Mouse (Mus musculus) heart, postnatal 14 days (tissue): Measurements from ENCODE around the gene Lrrc57. TPM values are rescaled to one million over a fixed set of nuclear protein-coding genes. Genes with fewer than 3 reads are reported as not detected.

ENCODE experiments used
- DNase-seq, 2 experiments: peaks; one replicate each; pipeline ENCODE4 v3.0.0; 2021 to 2022
- intact Hi-C: fragments of 180-260 bp; cut with DNase I; formaldehyde crosslinking; loops from one replicate; pipeline ENCODE4 v1.15.1; 2025
- long read RNA-seq, 2 experiments: library from polyadenylated mRNA; stranded (forward); transcript quantifications; one replicate each; pipeline ENCODE4 v2.0.0; 2021
- total RNA-seq, 2 experiments: library from RNA; stranded (reverse); gene quantifications; 2 replicates each; pipeline ENCODE4 v1.2.3; 2021

Lrrc57 gene
- total RNA-seq = 10 to 100 TPM; 13.3 to 13.6 TPM
- long read RNA-seq, experiment 1, transcript Lrrc57-202 (6 exons, 1,962 nt) = major isoform, 5 of 34 reads
- long read RNA-seq, experiment 1, transcript Lrrc57-204 (6 exons, 1,961 nt) = major isoform, 5 of 34 reads
- long read RNA-seq, experiment 1, partial matches to known transcripts = 1 of 34 reads
- long read RNA-seq, experiment 1, other reads (novel, unspliced or antisense) = 21 of 34 reads
- long read RNA-seq, experiment 2, transcript Lrrc57-204 (6 exons, 1,961 nt) = major isoform, 6 of 24 reads
- long read RNA-seq, experiment 2, transcript Lrrc57-202 (6 exons, 1,962 nt) = major isoform, 6 of 24 reads
- long read RNA-seq, experiment 2, partial matches to known transcripts = 0 of 24 reads
- long read RNA-seq, experiment 2, other reads (novel, unspliced or antisense) = 10 of 24 reads

DNA sequence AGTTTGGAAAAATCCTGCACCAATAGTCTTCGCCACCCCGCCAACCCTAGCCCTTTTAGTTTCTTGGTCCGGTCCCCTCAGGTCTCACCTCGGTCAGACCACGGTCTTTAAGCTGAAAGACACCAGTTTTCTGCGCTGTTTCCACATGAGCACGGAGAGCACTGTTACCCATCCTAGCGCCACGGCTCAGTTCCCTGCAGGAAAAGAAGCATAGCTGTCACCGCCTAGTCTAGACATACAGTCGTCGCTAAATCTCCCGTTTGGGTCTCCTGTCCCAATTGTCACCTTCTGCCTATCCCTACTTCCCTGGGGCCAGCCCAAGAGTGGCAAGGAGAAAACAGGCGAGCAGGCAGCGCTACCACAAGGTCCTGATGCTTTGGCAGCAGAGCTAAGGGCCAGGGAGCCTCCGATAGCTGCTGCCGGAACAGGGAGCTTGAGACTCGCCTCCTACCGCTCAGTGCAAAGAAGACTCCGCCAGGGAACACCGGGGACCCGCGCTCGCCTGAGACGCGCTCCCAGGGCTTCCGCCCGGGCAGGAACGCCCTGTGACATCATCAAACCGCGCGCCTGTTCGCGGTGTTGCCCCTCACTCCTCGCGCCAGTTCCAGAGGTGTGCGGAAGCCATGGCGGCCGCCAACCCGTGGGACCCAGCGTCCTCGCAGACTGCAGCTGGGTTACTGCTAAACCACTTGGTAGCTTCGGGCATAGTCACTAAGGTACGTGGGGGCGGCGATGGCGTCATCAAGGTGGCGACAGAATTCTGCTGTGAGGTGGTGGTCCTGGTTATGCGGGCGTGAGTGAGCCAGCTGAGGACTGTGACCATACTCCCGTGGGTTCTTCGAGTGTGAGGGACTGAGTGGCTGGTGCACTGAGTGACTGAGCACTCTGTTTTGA is at the start of gene Lrrc57, which contains the start of gene Haus2:
Lrrc57 (minus strand) TSS at position 691 of the 894 bp plus-strand sequence.
Haus2 (plus strand) TSS at position 554 of the 894 bp plus-strand sequence.
- peak; percentile 91 to 96 for DNase-seq
- intact Hi-C loops = loop anchor here (2.0 to 5.0 kb wide), 4 partner anchors 44 to 132 kb away; no protein-coding TSS in a partner anchor

DNA sequence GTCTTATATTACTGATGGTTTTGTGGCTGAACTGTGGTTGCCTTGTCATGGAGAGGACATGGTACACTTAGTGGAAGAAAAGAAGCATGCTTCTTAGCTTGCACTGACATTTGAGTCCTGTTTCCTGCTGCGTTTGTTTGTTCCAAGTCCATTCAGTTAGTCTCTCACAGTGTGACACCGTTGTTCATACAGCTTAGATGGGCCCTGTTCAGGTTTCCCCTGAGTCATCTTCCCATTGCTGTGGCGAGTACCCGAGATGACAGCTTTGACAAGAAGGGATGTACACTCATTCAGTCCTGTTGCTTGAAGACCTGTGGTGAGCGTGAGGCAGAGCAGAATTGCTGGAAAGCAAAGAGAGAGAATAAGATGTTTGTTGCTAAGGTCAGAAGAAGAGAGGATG is 49.2 kb upstream of the Lrrc57 start:
- DNase-seq = no peak
- intact Hi-C loops = no loop called here

DNA sequence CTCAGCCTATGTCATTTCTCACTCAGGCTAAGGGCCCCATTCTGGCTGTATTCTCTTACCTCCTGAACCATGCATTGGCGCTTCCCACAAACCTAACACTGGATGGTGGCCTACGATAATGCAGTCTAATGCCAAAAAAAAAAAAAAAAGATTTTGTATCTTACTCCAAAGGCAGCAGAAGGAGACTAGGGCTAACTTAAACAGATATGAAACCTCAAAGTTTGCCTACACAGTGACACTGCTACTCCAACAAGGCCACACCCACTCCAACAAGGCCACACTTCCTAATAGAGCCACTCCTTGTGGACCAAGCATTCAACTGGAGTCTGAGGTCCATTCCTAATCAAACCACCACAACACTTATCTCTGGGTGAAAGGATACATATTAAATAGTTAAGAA is 47.4 kb upstream of the Lrrc57 start:
- intact Hi-C loops = no loop called here
- no peak for DNase-seq

DNA sequence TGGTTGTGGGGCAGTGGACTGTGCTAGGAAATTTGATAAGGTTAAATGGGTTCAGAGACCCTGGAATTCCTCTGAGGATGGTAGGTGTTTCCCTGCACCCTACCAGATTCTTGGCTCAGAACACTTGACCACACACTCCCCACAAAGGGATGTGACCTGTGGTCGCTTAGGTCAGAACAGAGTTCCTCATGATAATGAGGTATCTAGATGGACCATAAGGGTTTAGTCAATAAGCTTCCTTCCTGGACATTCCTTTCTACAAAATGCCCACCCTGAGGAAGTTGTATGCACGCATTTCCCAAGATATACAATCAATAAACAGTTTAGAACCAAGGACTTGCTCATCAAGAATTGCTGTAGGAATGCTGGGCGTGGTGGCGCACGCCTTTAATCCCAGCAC is 46.6 kb upstream of the Lrrc57 start:
- DNase-seq = no peak
- intact Hi-C loops = no loop called here

DNA sequence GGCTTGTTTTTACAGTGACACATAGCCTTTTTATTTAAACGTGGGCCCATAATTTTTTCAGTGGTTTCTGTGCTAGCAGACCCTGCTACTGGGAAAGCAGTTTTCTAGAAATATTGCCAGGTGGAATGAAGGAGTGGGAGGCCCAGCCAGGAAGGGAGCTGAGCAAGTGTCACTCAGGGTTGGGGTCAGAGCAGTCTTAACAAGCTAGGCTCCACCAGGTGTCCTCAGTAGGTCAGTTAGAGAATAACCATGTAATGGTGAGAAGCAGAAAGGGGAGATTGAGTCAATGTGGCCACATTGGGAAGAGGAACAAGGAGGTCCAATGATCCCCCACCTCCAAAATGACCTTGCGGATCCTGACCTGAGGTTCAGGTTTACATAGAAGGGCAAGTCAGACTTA is 45.4 kb upstream of the Lrrc57 start:
- intact Hi-C loops = no loop called here

DNA sequence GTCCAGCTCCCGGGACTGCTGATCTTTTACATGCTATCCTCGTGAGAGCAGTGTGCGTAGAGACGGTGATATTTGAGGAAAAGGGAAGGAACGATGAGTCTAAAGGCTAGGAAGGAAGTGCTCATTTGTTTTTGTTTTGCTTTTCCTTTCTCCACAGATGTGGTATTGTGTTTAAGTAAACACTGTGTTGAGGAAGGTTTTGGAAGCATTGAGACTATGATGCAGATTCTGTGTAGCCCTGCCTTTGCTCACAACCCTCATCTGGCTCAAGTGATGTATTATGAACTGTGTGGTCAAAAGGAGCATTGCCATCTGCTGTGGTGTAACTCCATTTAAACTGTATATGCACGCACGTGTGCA is 43.6 kb upstream of the Lrrc57 start:
- no peak for DNase-seq
- intact Hi-C loops = no loop called here

More for the DNA sequence above, 45.4 kb upstream of the Lrrc57 start:
- DNase-seq = no peak

DNA sequence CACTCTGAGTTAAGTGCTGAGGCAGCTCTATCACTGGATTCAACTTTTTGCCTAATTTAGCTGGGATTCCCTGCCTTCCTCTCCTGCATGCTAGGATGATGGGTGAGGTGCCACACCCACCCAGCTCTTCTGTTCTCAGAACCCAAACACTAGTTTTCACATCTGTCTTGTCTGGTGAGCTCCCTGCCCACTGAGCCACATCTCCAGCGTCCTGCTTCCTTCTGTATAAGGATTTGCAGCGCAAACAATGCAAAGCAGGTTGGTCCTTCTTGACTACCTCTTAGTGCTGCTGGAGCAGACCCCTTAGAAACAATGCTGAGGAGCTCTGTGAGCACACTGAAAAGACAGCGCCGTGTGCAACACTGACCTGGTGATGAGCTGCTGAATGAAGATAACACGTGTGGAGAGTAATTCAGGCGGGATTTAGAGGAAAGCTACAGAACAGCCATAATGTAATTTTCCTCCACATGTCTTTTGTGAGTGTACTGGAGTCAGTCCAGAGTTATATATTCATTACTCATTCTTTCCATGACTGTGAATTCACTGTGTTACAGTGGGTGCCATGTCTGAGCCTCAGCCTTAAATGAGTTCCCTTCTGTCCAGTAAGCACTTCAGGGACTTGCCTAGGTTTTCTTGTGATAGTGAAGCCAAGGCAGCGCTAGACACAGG is 43.1 kb upstream of the Lrrc57 start:
- DNase-seq = no peak
- intact Hi-C loops = no loop called here

DNA sequence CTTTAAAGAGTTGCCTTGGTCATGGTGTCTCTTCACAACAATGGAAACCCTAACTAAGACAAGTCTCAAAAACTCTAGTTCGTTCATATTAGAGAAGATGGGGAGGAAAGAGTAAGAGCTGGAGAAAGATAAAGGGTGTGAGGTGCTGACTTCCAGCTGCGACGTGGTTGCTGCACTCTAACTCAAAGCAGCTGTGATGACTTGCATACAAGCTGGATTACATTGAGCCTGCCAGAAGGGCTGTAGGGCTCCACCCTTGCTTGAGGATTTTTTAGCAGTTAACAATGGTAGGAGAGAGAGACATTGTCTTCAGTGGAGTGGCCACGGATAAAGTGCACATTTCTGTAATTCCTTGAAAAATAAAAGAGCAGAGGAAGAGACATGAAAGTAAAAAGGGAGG is 37.5 kb upstream of the Lrrc57 start:
- DNase-seq = peak; percentile 45 to 56
- intact Hi-C loops = no loop called here

DNA sequence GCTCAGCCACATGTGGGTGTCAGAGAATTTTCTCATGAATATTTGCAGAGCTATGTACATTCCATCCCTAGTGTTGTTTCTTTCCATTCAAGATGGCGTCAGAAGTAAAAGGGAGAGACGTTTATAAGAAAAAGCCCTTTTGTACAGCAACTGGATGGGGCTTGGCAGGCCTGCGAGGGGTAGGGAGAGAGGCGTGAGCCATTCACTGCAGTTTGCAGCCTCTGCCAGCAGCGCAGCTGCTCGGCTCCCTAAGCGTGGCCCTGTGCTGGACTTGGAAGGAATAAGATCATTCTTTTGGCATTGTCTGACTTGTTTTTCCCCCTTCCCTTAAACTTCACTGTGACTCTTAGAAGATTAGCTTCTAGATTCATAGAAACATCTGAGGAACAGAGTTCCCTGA is 34.5 kb upstream of the Lrrc57 start:
- intact Hi-C loops = no loop called here
- DNase-seq = peak; percentile 74 to 76

DNA sequence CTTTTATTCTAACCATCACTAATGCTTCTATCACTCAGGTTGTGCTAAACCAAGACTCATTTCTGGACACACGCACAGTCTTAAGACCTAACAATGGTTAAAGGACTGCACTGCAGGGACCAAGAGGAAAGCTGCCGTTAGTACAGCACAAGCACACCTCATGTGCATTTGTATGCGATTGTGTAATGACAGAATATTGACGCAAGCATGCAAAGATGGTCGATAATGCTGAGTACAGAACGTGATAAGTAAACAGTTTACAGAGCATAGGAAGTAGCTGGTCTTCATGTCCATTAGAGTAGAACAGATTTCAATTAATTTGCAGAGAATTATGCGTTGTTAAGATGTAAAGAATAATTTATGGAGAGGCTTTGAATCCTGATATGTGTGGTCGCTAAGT is 31.5 kb upstream of the Lrrc57 start:
- intact Hi-C loops = loop anchor here (1.0 kb wide), 1 partner anchor 8 kb away; no protein-coding TSS in a partner anchor

DNA sequence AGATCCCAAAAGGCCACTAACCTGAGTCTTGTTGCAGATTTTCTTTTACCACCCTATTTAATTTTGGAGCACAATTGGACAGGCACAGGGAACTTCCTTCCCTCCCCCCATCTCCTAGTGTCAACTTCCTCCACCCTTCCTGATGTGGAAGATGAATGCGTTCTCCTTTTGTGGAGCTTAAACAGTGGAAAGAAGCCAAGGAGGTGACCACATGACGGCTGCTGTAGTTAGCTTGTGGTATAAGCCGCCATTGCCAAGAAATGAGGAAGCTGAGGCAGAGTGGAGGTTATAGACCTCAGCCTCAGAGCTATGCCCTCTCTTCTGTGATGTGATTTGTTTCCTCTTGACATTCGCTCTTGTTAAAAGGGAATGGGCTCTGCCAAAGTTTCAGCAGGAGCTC is 22.6 kb upstream of the Lrrc57 start:
- intact Hi-C loops = loop anchor here (5.0 kb wide), 1 partner anchor 35 kb away; no protein-coding TSS in a partner anchor
- peak; percentile 29 to 31 for DNase-seq

More for the DNA sequence above, 31.5 kb upstream of the Lrrc57 start:
- DNase-seq = no peak

DNA sequence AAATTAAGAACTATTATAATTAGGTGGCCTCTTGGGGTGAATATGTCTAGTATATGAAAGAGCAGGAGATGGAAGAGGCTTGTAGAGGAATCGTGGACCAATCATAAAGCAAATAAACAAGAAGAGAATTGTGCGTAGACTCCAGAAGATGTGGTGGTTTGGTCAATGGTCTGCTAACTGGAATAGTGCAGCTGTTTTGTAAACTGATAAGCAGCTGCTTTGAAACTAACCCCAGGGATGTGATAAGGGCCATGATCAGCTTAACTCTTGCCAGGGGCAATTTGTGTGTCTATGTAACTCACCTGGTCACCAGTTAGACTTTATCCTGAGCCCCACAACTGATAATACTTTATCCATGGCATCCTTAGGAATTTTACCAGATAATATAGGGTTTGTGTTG is 22.2 kb upstream of the Lrrc57 start:
- no peak for DNase-seq
- intact Hi-C loops = loop anchor here (5.0 kb wide), 1 partner anchor 36 kb away; no protein-coding TSS in a partner anchor

DNA sequence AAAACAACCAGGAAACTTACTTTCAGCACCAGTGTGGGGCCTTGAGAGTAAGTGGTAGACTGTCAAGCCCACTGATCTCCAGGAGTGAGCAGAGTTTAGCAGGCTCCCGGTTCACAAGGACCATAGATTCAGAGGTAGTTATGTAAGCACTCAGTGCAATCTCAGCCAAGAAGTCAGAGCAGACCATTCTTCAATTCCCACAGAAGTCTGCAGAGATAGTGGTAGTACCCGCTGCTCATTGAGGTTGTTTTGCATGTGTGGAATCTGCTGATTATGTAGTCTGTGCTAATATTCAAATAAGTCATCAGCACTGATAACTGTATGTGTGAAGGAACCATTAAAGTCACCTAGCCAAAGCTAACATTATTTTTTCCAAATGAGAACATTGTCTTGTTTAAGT is 21.3 kb upstream of the Lrrc57 start:
- no peak for DNase-seq
- intact Hi-C loops = loop anchor here (5.0 kb wide), 1 partner anchor 37 kb away; no protein-coding TSS in a partner anchor

DNA sequence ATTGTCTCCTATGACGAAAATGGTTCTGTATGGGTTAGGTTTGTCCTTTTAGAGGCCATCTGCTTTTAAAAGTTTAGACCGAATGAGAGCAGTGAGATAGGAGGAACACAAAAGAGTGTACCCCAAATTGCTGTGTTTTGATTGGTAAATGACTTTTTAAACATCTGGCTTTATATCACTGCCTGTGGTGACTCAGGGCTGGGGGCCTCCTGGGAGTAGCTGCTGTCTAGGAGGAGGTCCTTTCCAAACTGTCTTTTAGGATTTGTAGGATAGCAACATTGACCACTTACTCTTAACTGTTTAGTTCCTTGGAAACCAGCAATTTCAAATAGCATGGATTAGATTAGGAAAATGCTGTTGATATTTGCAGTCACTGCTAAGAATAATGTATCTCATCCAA is 20.9 kb upstream of the Lrrc57 start:
- intact Hi-C loops = loop anchor here (5.0 kb wide), 1 partner anchor 37 kb away; no protein-coding TSS in a partner anchor
- peak; percentile 40 to 44 for DNase-seq

DNA sequence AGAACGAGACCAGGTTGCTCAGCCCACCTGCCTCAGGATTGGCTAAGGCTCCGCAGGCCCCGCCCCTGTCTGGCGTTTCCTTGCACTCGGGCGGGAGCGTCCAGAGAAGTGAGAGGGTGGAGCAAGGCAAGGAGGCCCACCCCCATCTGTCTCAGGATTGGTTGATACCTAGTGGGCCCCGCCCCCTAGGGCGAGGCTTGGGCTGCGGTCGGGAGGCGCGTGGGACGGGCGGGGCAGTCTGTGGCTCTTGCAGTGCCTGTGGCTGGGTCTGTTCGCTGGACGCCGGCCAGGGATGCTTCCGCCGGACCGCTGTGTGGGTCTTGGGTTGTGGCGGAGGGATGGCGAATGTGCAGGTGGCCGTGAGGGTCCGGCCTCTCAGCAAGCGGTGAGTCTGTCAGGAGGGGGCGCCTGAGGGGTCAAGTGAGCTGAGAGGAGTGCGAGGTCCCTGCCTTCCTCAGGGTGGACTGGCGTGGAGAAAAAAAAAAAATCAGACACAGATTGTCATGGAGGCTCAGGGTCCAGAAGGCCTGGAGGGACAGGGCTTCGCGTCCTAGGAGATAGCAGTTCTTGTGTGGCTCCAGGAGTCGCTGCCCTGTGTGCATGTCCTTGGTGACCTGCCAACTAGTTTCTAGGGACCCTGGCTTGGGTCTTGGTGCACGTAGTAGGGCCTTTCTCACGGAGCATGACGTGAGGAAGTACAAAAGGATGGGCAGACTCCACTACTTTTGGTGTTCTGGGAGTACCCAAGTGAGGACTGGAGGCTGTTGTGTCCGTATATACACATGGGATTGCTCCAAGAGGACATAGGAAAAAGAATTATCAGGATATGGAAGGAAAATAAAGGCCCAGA is 19.8 kb upstream of the Lrrc57 start, which contains the start of gene Stard9:
Stard9 (plus strand) TSS at position 236 of the 850 bp plus-strand sequence.
- intact Hi-C loops = loop anchor here (5.0 kb wide), 1 partner anchor 98 kb away; no protein-coding TSS in a partner anchor
- DNase-seq = peak; percentile 97

DNA sequence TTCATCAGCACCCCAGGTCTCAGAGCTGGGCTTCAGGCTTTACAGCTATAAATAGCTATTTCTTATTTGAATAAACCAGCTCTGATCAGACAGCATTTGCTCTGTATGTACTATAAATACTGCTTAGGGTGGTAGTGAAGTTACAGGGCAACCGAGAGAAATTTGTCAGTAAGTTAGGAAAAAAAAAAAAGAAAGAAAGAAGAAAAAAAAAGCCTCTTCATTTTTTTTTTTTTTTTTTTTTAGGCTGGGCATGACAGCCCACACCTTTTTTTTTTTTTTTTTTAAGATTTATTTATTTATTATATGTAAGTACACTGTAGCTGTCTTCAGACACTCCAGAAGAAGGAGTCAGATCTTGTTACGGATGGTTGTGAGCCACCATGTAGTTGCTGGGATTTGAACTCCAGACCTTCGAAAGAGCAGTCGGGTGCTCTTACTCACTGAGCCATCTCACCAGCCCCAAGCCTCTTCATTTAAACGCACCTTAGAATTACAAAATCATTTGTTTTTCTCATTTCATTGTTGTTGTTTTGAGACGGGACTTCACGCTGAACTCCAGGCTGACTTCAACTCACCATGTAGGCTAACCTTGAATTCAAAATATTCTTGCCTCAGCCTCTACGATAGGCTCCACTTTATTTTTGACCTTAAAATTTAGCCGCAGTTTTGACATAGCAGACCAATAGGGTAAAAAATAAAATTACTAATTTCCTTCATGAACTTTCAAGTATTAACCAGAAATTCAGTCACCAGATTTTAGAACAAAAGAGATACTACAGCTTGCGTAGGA is 19.0 kb upstream of the Lrrc57 start:
- intact Hi-C loops = loop anchor here (5.0 kb wide), 1 partner anchor 99 kb away; no protein-coding TSS in a partner anchor
- no peak for DNase-seq

DNA sequence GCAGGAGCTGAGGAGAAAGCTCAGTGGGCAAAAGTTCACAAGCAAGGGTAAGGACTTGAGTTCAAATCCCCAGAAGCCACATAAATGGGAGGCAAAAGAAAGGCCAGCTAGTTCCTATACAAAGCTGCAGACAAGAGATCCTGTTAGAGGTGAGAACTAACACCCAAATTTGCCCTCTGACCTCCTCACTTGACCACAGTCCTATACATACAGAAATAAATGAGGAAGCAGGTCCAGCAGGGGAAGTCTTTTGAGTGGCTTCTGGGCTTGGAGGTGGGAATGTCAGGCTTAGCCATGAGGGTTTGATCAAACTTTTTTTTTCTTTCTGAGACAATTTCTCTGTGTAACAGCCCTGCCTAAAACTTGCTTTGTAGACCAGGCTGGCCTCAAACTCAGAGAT is 13.6 kb upstream of the Lrrc57 start:
- no peak for DNase-seq
- intact Hi-C loops = no loop called here

DNA sequence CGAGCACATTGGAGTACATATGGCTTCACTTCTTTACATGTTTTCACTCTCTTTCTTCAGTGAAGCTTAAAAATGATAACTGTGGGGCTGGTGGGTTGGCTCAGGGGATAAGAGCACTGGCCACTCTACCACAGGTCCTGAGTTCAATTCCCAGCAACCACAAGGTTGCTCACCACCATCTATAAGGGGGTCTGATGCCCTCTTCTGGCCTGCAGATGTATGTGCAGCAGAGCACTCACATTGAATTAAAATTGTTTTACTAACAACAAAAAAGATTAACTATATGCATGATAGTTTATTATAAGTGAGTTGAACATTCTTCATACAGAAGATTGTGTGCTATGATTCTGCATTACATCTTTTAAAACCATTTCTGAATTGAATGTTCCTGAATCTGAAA is 10.2 kb upstream of the Lrrc57 start:
- DNase-seq = no peak
- intact Hi-C loops = no loop called here
